Mouse (Mus musculus) testis, postnatal 10 days (tissue): ENCODE results near the gene Elmo3.
A peak's percentile ranks its signal among the peaks of the same experiment; 100 is the strongest.
"Not testable (repeated sequence)": the region's sequence is repeated elsewhere in the genome, so short reads cannot be mapped to it uniquely, and the experiment has no call there.

Experiments used
- DNase-seq: peaks from one replicate; pipeline ENCODE4 v3.0.0; 2021; ENCODE audit warnings: low spot score

Elmo3 gene

GRCm38 (mm10) chr8:105276292-105277120 lies 28.9 kb upstream of the Elmo3 start:
- DNase-seq = peak; percentile 72

DNA sequence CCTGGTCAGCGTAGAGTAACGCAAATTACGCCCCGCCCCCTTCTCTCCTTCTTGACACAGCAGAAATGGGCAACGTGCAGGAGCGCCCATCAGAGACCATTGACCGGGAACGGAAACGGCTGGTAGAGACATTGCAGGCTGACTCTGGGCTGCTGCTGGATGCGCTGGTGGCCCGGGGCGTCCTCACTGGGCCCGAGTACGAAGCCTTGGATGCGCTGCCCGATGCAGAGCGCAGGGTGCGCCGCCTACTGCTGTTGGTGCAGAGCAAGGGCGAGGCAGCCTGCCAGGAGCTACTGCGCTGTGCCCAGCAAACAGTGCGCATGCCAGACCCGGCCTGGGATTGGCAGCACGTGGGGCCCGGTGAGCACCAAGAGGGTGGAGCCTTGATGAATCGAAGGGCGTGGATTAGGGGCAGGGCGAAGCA lies 26.5 kb upstream of the Elmo3 start:
- peak; percentile 80 for DNase-seq

GRCm38 (mm10) chr8:105280567-105280966 lies 24.8 kb upstream of the Elmo3 start:
- DNase-seq = no peak

GRCm38 (mm10) chr8:105281821-105282220 lies 23.6 kb upstream of the Elmo3 start:
- no peak for DNase-seq

DNA sequence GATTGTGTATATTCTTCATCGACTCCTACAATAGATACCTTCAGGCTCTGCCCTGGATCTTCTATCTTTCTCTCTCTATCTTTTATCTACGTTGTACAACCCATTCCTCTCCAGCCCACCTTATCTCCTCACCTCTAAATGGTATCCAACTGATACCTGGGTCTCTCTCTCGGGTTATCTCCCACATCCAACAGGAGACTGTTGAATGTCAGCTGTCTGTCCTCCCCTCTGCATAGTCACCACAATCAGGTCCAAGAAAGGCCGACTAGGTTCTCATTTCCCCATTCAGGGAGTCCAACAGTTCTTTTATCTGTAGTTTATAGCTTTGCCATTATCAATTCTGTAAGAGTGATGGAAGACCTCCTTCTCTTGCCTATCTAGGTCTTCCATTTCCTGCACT lies 23.2 kb upstream of the Elmo3 start:
- no peak for DNase-seq

GRCm38 (mm10) chr8:105283074-105283473 lies 22.3 kb upstream of the Elmo3 start:
- peak; percentile 74 for DNase-seq

GRCm38 (mm10) chr8:105285514-105285913 lies 19.9 kb upstream of the Elmo3 start:
- DNase-seq = no peak

- no peak for DNase-seq
Observed at GRCm38 (mm10) chr8:105286907-105287306, 18.5 kb upstream of the Elmo3 start.

GRCm38 (mm10) chr8:105288231-105288630 lies 17.2 kb upstream of the Elmo3 start:
- DNase-seq = no peak

DNA sequence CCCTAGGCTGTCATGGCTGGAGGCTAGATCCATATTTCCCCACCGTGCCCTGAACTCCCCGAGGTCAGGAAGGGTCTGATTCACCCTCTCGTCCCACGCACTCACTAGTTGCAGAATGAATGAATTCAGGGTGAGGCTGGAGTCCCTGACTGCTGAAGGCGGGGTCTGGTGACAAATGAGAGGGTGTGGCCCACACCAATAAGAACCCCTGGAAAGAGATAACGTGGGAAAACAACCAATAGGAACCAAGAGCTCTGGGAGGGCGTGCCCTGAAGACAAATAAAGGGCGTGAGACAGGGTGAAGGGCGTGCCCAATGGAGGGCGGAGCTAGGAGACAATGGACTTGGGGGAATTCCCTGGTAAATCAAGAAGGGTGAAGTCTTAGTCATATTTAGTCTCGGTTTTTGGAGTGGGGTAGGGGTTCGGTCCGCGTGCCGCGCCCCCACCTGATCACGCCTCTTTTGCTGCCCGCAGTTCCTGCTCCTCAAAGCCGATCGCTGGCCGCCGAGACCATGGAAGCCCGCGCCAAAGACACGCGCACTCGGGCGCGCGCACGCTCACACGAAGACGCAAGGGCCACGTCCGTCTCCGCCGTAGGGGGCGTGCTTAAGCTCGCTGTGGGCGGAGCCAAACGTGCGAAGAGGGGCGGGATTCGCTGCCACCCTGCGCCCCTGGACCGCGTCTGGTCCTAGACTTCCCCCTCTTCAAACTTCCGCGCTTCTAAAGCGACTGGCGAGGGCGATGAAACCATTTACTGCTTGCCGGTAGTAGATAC lies 16.3 kb upstream of the Elmo3 start:
- peak; percentile 98 for DNase-seq

DNA sequence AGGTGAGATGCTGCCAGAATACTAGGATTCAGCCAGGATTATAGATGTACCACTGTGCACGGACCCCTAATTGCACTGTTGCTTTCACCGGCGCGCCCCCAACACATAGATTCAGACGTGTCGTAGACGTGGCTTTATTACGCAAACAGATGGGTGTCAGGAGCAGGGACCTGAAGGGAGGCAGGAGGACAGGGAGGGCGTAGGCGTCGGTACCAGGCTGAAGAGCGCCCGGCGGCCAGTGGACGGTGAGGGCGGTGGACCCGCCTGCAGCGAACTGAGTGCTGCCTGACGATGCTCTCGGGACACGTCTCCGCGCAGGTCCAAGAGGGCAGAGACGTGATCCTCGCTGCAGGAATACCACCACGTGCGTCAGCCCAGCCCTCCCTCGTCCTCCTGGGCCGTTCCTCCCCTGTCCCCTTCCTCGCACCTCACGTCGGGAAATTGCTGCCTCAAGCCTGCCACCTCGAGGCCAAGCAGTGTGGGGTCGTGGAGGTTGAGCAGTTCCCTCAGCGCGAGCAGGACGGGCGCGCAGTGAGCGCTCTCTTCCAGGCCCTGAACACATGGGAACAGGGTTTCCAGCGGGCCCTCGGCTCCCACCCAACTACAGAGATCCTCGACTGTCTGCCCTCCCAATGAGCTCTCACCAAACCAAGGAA lies 15.5 kb upstream of the Elmo3 start, which contains the start of gene 4931428F04Rik:
4931428F04Rik (minus strand) TSS at position 60 of the 656 bp plus-strand sequence.
- peak; percentile 75 for DNase-seq

GRCm38 (mm10) chr8:105290554-105291314 lies 14.7 kb upstream of the Elmo3 start:
- peak; percentile 99 for DNase-seq

GRCm38 (mm10) chr8:105291364-105291763 lies 14.0 kb upstream of the Elmo3 start:
- DNase-seq = peak; percentile 39

GRCm38 (mm10) chr8:105291802-105292201 lies 13.6 kb upstream of the Elmo3 start:
- not testable (repeated sequence) for DNase-seq

- no peak for DNase-seq
Observed at GRCm38 (mm10) chr8:105292471-105292870, 12.9 kb upstream of the Elmo3 start.

DNA sequence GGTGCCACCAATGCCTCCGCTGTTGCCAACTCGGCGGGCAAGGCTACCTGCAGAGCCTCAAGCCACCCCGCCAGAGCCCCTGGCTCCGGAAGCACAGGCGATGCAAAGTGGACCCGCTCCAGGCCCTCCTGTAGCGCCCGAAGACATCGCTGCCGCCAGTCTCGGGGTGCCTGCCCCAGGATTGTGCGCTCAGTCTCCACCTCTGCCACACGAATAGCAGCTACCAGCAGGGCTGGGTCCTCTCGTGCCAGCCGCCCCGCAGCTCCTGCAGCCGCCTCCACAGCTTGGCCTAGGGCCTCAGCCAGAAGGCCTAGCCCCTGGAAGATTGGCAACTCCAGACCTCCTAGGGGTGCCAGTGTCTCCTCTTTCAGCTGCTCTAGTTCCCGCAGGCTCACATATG lies 12.0 kb upstream of the Elmo3 start:
- DNase-seq = peak; percentile 47

GRCm38 (mm10) chr8:105294776-105295175 lies 10.6 kb upstream of the Elmo3 start:
- DNase-seq = no peak

DNA sequence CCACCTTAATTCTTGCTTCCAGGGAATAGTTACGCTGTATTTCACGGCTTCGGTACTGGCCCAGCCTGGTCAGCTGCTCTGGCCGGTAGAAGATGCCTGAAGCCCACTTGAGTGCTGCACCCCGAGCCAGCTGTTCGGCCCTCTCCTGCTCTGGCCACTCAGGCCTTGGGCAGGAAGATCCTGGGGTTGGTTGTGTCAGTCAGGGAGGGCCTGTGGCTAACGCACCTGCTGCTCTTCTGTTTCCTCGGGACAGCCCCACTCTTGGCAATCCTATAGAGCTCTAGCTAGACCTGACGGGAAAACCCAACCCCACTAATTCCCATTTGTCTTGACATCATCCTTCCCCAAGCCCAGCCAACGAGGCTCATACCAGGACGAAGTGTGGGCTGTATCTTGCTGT lies 10.1 kb upstream of the Elmo3 start:
- DNase-seq = no peak

- DNase-seq = peak; percentile 76
Observed at GRCm38 (mm10) chr8:105295895-105296573, 9.4 kb upstream of the Elmo3 start, which contains the start of gene Exoc3l. Gene Exoc3l (minus strand): TSS chr8:105296101.

DNA sequence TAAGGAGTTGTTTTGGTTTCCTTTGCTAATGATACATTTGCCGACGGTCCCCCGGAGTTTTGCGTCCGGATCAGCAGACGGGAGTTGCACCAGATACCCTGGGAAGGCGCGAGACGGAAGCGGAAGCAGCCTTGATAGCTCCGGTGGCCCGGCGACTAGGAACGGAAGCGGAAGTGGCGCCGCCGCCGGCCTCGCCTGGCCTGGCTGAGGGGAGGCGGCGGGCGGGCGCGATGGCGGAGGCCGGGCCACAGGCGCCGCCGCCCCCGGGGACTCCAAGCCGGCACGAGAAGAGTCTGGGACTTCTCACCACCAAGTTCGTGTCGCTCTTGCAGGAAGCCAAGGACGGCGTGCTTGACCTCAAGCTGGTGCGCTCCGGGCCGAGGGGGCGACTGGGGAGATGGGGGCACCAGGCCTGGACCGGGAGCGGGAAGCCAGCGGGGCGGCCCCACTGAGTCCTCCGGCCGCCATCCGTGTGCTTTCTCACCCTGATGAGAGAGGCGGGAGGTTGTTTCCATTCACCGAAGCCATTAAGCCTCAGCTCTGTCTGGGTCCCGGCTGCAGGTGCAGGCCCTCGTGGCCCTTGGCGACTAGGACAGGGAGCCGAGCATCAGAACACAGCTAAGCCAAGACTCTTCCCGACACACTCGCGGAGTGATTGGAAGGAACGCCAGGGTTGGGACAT lies 7.7 kb upstream of the Elmo3 start, which contains the start of gene E2f4:
E2f4 (plus strand) TSS at position 153 of the 682 bp plus-strand sequence.
- DNase-seq = peak; percentile 89
